Mouse (Mus musculus) NIH3T3 (cell line): ENCODE measurements around the gene Tmem125.
A peak's percentile ranks its signal among the peaks of the same experiment; 100 is the strongest.
"Not testable (repeated sequence)": the region's sequence is repeated elsewhere in the genome, so short reads cannot be mapped to it uniquely, and the experiment has no call there.

ENCODE experiments used
- DNase-seq: peaks from one replicate; pipeline ENCODE4 v3.0.0-alpha.2; 2012; ENCODE audit warnings: low read depth

Gene Tmem125

DNA sequence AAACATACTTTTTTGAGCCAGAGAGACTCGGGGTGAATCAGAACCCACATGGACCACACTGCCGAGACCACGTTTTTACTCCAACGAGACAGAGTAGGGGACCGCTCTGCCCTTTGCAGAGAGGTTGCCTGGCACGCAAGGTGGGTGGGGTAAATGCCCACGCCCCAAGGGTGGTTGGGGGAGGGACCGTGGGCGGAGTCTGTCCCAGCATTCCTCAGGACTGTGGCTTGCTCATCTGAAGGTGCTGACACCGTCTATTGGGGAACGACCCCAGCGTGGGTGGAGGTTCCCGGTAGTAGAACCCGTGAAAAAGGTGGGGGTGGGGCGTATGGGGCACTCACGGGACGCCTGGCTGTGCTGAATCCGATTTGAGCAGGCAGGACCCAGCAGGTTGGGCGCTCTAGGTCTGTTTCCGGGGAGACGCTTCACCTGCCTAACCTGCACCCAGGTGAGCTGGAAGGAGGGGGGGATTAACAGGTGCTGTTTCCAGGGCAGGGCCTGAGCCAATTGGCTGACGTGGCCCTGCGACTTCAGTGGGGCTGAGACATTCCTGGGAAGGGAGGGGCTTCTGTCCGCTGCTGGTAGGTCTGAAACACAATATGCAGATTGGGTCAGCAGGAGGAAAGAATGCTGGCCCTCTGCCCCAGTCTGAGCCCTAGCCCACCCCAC lies at the start of gene Tmem125:
Gene Tmem125 (minus strand): TSS at position 453 of the 669 bp plus-strand sequence.
- no peak for DNase-seq

DNA sequence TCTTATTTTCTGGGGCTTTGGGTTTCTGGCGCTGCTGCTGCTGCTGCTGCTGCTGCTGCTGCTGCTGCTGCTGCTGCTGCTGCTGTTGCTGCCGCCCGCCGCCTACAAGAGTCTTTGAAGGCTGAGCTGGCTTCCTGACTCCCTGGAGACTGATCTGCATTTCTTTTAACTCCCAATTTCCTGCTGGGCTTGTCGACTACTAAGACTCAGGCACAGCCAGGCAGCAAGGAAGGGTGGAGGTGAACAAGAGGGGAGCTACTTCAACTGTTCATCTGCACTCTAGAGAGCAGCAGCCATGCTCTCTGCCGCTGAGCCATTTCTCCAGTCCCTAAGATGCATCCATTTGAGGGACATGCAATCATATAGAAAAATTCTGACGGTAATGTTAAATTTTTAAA lies 45.9 kb upstream of the Tmem125 start:
- DNase-seq, result no peak

DNA sequence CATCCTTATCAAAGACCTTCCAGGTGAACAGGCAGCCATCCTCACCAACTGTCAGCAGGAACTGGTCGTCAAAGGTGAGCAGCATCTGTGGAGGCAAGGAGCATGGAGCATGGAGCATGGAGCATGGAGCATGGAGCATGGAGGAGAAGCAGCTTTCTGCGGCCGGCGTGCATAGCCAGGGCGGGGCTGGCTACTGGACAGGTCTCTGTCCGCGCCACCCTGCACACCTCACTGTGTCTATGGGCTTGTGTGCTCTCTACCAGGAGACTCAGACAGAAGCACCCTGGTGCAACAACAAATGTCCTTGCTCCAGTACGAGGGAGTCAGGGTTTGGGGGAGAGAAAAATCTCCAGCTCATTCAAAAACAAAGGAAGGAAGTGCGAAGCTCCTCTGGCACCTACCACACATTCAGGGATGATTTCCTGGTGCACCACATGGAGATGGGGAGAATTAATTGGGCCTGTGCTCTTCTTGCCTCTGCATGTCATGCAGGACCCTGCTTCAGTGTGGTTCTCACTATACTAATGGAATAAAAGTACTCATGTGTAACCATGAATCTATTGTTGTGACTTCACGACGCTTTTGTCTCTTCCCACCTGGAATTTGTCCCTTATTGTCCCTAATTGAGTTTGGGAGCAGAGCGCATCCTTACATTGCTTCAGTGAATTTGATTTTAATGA lies 45.3 kb upstream of the Tmem125 start:
- no peak for DNase-seq

DNA sequence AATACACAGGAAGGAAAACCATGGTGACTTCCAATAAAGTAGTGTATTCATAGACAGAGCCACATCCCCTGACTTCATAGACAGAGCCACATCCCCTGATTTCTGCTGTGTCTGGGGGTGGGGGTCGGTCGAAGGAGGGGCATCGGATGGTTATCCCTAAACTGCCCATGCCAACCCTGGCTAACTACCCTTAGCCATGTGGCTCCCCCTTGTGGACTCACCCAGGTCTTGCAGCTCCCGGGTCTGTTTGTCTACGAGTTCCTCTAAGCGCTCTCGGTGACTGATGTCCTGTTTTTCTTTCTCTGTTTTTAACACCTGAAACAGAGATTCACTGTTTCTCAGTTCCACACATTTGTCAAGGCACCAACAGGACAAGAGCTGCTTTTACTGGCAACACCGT lies 38.8 kb upstream of the Tmem125 start:
- no peak for DNase-seq

DNA sequence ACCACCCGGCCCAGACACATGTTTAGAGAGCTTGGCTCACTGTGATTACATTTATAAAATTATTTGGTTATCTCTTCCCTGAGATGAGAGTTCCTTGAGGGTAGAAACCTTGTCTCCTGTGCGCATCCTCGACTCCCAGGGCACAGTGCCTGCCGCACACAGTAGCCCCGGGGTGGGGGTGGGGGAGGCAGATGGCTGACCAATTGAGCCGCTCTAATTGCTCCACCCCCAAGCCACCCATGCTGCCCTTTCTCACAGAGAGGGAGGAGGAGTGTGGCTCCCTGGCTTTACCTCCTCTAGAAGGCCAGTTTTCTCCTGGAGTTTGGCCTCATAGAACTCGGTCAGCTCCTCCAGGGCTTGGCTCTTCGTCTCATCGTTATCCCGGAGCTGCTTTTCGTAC lies 37.7 kb upstream of the Tmem125 start:
- no peak for DNase-seq

DNA sequence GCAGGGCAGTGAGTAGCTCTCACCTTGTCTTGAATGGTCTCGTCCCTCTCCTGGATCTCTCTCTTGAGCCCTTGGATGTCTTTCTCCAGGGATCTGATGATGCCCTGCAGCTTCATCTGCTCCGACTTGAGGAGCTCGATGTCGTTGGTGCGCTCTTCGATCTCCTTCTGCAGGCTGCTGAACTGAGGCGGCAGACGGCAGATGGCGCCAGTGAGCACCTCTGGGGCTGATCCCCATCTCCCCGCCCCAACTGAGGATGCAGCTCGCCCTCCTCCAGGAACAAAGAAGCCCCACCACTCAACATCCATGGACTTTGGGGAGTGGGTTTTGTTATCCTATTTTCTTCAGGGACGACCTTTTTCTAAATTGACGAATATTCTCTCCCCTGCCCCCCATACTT lies 35.5 kb upstream of the Tmem125 start:
- peak; percentile 45 for DNase-seq

DNA sequence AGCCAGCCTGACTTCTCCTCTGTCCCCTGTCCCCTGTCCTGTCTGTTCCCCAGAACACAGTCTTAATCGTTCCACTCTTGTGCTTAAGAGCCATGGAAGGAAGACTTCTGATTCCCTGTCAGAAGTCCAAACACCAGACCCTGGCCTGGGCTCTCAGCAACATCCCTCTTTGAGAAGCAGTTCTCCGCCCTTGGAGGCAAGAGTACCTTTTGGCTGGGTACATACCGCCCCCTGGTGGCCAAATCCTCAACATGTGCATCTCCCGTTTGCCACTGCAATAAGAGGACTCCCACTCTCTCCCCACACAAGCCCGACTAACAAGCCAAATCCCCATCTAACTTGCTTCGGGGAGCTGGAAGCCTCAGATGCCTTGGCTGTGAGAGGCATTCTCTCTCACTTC lies 32.3 kb upstream of the Tmem125 start:
- DNase-seq, result peak; percentile 95

DNA sequence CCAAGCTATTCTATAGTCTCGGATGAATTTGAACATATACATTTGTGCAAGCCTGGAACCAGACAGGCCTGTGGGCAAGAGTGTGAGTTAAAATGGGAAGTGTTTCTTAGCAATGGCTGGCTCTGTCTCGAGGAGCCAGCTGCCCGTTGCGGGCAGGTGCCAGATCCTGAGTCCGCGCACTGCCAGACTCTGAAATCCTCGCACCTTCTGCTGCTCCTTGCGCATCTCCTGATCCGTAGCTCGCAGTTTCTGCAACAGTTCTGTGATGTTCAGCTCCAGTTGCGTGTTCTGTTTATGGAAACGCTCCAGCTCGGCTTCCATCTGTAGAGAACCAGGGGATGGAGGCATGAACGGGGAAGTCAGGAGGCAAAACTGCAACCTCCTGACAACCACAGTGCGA lies 27.6 kb upstream of the Tmem125 start:
- no peak for DNase-seq

DNA sequence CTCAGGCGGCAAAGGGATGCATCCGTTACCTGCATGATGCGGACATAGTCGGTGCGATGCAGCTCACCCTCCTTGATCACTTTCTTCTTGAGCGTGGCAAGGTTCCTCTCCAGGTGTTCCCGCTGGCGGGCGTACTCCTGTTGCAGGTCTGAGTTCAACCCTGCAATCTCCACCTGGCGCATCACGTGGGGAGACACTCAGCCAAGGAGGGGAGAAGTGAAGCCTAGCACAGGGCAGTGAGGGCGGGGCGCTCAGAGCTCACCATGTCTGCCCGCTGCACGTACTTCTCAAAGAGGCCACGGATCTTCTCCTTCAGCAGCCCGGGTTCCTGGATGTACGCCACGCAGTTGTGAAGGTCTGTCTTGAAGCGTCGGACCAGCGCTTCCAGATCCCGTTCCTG lies 25.5 kb upstream of the Tmem125 start:
- DNase-seq, result no peak

DNA sequence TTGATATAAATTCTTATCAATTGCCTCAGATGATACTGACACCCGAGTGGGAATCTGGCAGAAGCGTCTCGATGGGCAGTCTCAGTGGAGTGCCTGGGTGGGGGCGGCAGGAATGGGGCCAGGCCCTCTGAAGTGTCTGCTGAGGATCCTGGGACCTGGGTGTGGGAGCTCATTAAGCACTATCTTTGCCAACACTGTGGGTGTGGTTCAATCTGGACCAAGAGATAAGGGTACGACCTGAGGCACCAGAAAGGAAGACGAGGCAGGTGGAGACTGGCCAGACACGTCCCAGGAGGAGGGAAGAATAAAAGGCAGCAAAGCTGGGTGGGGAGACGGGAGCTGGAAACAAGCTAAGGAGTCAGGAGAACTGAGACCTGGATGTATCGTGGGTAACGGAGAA lies 24.9 kb upstream of the Tmem125 start:
- DNase-seq, result no peak

DNA sequence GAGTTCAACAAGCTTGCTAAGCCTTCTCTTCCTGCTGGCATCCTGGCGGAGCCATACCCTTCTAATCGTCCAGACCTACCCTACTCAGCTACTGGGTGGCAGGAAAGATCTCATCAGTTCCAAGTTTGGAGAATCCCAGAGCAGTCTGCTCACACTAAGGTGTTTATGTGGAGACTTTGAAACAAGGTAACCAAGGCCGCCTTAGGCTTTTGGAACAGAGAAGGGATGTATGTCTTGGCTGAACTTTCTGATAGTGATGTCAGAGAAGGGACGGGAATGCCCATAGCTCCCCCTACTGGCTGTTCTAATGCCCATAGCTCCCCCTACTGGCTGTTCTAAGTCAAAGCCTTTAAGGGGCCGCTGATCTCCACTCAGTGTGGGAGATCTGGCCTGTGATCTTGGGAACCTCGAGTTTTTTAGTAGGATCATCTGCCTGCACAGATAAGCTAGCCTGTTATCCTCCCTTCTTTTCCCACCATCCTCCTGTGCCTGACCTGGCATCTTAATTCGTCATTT lies 22.4 kb upstream of the Tmem125 start:
- peak; percentile 88 for DNase-seq

DNA sequence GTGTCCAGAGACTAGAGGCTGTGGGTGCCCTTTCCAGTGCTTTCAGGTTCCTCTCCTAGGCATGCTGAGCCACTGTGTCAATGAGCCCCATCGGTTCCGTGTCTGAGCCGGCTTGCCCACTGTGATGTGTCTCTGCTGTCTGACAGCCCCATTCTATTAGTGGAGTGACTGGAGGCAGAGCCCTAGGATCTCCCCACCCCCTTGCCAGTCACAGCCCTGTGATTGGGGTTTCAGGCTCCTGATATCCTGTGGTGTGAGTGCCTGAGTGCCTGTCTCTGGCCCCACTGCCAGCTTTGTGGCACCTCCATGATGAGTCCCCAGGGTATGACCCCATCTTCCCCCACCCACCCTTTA lies 21.1 kb upstream of the Tmem125 start:
- DNase-seq, result no peak

DNA sequence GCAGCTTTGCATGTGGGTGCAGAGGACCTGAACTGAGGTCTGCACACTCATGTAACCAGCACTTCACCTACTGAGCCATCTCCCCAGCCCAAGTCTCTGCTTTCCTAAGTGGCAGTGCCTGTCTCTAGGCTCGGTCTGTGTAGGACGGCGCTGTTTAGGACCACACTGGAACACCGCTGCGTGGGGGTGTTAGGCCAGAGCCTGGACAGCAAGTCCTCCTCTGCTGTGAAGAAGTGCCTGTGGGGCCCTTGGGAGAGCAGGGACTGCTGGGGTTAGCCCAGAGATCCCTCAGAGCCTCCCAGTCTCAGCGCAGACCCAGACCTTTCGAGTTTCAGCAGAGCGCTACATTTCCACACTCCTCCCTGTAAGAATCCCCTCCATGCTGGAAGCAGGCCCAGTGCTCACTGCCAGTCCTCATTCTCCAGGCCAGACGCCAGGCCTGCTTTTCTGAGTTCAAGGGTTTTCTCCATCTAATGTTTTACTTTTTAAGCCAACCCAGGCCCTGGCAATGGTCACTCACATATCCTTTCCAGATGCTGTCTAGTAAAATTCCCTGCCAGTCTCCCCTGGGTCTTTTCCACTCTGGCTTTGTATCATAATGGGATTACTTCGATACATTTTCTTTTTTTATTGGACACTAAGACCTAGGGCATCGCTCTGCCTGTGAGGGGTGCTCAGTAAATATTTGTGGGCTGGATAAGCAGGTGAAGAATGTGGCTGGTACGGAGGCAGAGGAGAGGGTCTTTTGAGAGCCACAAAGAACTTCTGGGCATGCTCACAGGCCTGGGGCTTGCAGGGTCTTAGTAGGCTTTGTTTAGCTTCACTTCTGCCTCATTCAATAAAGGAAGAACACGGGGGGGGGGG lies 20.4 kb upstream of the Tmem125 start:
- peak; percentile 83 for DNase-seq

DNA sequence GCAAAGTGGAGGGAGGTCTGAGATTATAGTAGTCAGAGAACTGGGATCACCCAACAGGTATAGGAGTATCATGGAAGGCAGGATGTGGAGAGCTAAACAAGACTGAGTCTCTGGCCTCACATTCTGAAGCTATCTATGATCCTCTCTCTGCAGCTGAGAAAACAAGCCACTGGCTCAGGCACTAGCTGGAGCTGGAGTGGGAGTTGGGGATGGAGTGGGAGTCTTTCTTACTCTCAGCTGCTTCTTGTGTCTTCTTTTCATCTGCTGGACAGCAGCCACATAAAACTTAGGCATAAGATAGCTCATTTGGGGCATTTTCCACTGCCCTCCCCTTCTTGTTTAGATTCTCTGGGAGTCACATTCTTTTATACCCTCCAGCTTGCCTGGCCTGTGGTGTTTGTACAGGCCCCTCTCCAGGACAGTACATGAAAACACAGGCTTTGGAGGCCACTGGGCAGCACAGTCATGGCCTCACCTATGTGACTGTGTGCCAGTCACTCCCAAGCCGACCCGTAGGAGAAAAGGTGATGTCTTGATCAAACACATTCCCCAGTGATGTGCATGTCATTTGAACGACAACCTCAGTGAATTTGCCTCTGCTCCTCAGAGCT lies 9.3 kb upstream of the Tmem125 start:
- DNase-seq, result no peak

DNA sequence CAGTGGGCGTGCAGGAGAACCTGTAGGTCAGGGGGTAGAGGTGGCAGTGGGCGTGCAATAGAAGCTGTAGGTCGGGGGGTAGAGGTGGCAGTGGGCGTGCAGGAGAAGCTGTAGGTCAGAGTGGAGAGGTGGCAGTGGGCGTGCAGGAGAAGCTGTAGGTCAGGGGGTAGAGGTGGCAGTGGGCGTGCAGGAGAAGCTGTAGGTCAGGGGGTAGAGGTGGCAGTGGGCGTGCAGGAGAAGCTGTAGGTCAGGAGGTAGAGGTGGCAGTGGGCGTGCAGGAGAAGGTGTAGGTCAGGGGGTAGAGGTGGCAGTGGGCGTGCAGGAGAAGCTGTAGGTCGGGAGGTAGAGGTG lies 4.3 kb upstream of the Tmem125 start:
- peak; percentile 75 for DNase-seq

DNA sequence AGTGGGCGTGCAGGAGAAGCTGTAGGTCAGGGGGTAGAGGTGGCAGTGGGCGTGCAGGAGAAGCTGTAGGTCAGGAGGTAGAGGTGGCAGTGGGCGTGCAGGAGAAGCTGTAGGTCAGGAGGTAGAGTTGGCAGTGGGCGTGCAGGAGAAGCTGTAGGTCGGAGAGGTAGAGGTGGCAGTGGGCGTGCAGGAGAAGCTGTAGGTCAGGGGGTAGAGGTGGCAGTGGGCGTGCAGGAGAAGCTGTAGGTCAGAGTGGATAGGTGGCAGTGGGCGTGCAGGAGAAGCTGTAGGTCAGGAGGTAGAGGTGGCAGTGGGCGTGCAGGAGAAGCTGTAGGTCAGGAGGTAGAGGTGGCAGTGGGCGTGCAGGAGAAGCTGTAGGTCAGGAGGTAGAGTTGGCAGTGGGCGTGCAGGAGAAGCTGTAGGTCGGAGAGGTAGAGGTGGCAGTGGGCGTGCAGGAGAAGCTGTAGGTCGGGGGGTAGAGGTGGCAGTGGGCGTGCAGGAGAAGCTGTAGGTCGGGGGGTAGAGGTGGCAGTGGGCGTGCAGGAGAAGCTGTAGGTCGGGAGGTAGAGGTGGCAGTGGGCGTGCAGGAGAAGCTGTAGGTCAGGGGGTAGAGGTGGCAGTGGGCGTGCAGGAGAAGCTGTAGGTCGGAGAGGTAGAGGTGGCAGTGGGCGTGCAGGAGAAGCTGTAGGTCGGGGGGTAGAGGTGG lies 3.7 kb upstream of the Tmem125 start:
- DNase-seq, result not testable (repeated sequence)

DNA sequence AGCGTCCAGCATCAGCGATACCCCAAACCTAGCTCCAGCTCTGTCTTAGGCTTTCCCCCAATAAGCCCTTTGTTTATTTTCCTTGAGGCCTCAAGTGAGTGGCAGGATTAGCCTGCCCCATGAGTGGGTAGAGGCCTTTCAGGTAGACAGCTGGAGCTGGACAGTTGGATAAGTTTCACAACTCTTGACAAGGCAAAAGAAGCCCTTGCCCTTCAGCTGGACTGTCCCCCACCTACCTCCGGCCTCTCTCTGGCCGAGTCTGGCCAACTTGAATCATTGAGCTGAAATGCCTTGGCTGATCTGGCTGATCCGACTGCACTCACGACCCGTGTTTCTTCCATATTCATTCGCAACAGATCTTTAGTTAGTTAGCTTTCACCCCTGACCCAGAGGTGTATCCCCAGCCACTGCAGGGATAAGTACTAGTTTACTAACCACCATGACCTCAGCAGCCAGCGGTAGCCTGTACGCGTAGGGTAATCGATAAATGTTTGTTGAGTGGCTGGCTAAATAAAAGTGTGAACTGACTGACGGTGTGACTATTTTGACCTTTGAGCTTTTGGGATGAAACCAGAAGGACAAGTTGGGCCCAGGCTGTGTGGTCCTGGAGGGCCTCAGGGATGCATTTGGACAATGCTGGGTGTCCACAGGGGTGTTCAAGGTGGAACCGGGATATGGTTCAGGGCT lies 740 bp upstream of the Tmem125 start:
- DNase-seq, result no peak

DNA sequence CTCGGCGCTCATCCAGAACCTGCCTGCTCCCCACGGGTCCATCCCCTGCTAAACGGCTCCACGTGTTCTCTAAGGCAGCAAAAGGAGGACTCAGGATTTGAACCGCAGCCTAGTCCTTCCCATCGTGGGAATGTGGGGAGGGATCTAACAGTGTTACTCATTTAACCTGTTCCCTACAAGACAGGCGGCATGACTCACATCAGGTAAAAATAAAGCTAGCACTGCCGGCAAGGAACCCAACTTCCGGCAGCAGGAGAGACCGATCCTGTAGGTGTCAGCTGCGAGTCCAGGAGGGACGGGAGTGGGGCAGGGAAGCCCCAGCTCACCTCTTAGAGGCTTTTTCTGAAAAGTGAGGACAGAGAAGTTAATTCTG lies 700 bp downstream of the Tmem125 start:
- no peak for DNase-seq

DNA sequence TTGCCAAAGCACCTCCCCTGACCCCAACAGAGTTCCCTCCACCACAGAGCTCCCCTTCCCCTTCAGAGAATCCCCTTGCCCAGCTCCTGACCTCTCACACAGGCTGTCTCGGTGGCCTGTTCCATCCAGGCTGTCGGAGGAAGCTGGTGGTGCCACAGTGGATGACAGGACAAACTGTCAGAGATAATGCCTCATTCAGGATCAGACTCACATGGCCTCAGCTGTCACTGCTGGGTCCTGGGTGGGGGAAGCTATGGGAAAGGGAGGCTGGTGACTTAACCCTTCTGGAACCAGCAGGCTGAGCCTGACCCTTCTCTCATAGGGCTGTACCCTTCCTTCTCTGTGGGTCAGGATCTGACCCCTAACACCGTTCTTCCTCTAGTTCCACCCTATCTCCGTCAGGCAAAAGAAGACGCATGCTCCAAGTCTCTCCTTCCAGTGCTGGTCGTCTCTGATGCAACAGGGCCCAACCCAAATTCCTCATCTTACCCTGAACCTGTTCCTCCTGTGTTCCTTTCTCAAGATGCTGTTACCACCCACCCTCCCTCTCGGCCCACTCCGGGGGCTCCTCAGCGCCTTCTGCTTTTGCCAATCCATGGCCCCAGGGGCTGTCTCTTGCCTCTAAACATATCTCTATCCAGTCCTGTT lies 1.2 kb downstream of the Tmem125 start:
- DNase-seq, result no peak

DNA sequence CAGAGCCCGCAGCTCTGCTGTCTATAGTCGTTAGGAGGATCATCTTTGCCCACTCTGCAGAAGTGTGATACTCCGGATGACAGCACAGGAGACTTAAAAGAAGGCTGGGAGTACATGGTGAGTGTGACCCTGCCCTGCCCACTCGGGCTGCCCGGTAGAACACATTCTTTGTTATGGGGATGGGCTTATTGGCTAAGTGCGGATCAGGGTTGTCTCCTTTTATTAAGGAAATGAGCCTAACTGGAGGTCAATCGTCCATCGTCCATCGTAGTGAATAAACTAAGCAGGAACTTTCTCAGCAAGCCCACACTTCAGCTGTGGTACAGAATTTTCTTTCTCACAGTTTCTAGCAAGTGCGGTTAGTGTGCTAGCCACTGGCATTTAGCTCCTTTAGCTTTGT lies 3.9 kb downstream of the Tmem125 start:
- no peak for DNase-seq

DNA sequence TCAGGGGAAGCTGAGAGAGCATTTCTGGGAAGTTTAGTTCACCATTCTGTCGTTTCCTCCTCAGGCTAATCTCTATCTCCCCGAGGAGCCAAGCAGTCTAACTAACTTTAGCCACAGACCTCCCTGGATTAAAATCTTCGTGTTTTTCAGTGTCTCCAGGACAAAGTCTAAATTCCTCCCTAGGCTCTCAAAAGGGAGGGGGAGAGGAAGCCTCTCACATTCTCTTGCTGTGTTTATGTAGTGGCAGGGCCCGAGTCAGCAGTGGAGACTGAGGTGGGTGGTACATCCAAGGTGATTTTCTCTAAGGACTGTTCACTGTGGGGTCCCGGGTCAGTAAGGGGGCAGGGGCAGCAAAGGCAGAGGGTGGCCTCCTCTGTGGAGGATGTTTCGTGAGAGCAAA lies 6.0 kb downstream of the Tmem125 start:
- no peak for DNase-seq
